Mouse (Mus musculus) telencephalon, adult 2 months (tissue): ENCODE results near the gene Ace2.
A peak's percentile ranks its signal among the peaks of the same experiment; 100 is the strongest.

ENCODE experiments used
- DNase-seq: peaks from one replicate; pipeline ENCODE4 v3.0.0-alpha.2; 2011; ENCODE audit warnings: low read depth, low spot score

Gene Ace2

GRCm38 (mm10) chrX:164139032-164139431 lies at the start of gene Ace2:
Gene Ace2 (plus strand): TSS chrX:164139332.
- DNase-seq, result no peak

- DNase-seq, result no peak
Observed at GRCm38 (mm10) chrX:164089916-164090315, 49.2 kb upstream of the Ace2 start.

GRCm38 (mm10) chrX:164092300-164093169 lies 46.6 kb upstream of the Ace2 start:
- no peak for DNase-seq

- DNase-seq, result no peak
Observed at GRCm38 (mm10) chrX:164093435-164093834, 45.7 kb upstream of the Ace2 start.

GRCm38 (mm10) chrX:164095838-164096237 lies 43.3 kb upstream of the Ace2 start:
- no peak for DNase-seq

- no peak for DNase-seq
Observed at GRCm38 (mm10) chrX:164101483-164101882, 37.6 kb upstream of the Ace2 start.

GRCm38 (mm10) chrX:164102198-164102597 lies 36.9 kb upstream of the Ace2 start:
- DNase-seq, result no peak

- DNase-seq, result no peak
Observed at GRCm38 (mm10) chrX:164102656-164103055, 36.5 kb upstream of the Ace2 start.

GRCm38 (mm10) chrX:164111146-164111545 lies 28.0 kb upstream of the Ace2 start:
- DNase-seq, result no peak

- DNase-seq, result no peak
Observed at GRCm38 (mm10) chrX:164113744-164114143, 25.4 kb upstream of the Ace2 start.

GRCm38 (mm10) chrX:164123942-164124341 lies 15.2 kb upstream of the Ace2 start:
- no peak for DNase-seq

- no peak for DNase-seq
Observed at GRCm38 (mm10) chrX:164133531-164133930, 5.6 kb upstream of the Ace2 start.

- no peak for DNase-seq
Observed at GRCm38 (mm10) chrX:164135304-164135818, 3.8 kb upstream of the Ace2 start.

GRCm38 (mm10) chrX:164145463-164146250 lies 6.5 kb downstream of the Ace2 start:
- DNase-seq, result no peak

GRCm38 (mm10) chrX:164152703-164153102 lies 13.6 kb downstream of the Ace2 start:
- no peak for DNase-seq

GRCm38 (mm10) chrX:164153606-164154005 lies 14.5 kb downstream of the Ace2 start:
- no peak for DNase-seq

- no peak for DNase-seq
Observed at GRCm38 (mm10) chrX:164154594-164154993, 15.5 kb downstream of the Ace2 start.

- no peak for DNase-seq
Observed at GRCm38 (mm10) chrX:164164681-164165080, 25.5 kb downstream of the Ace2 start.

- DNase-seq, result no peak
Observed at GRCm38 (mm10) chrX:164171034-164171433, 31.9 kb downstream of the Ace2 start.

GRCm38 (mm10) chrX:164173880-164174279 lies 34.7 kb downstream of the Ace2 start:
- no peak for DNase-seq

GRCm38 (mm10) chrX:164175311-164175710 lies 36.2 kb downstream of the Ace2 start:
- no peak for DNase-seq

- peak; percentile 10 for DNase-seq
Observed at GRCm38 (mm10) chrX:164175780-164176179, 36.6 kb downstream of the Ace2 start.
